Mouse (Mus musculus) brain, embryonic 14.5 days (tissue): ENCODE results near the gene Slc48a1.

Experiments
- CTCF ChIP-seq: fragments of 200-500 bp; IDR thresholded peaks from 2 replicates; pipeline ENCODE4 v1.5.1; 2012; ENCODE audit warnings: inconsistent platforms, mild to moderate bottlenecking, moderate library complexity, borderline replicate concordance; ENCODE audit not compliant: insufficient read depth, insufficient read length; ENCODE audit errors: extremely low read depth
- POLR2A ChIP-seq: fragments of 200-500 bp; IDR thresholded peaks from 2 replicates; pipeline ENCODE4 v1.6.1; 2012; ENCODE audit warnings: mild to moderate bottlenecking, inconsistent platforms, borderline replicate concordance; ENCODE audit not compliant: poor library complexity, insufficient read depth, insufficient read length, severe bottlenecking; ENCODE audit errors: extremely low read depth

DNA sequence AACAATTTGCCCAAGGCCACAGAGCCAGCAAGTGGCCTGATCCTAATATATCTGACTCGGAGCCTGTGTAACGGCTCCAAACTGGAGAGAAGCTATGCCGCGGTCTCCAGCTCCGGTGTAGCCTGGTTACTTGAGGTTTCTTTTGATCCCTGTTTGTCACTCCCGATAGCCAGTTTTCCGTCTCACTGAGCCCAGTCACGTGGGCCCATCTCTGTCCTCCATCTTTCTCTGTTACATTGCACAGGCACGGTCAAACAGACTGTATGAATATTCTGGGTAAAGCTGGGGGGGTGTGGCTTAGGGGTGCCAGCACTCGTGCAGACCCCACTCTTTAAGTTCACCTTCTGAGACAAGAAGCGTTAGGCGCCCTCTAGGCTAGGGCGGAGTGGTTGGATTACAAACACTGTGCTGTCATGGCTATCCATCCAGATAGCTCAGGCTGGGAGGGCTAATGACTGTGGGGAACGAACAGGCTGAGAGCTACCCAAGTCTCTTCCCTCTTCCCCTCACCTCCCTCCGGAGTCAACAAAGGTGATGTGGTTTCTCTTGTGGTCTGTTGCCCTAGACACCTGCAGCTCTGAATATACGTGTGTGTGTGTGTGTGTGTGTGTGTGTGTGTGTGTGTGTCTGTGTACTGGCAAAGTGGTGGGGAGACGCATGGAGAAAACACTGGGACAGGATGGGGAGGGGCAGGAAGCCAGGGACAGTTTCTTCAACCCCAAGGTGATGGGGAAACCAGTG is 58.0 kb downstream of the Slc48a1 start:
- TF ChIP-seq CTCF, result no peak
- no peak for TF ChIP-seq POLR2A
